Mouse (Mus musculus) urinary bladder, adult 18-20 months (tissue): ENCODE results near the gene Pheta1.

Experiments used
- DNase-seq, 2 experiments: peaks; one replicate each; pipeline ENCODE4 v3.0.0; 2022; ENCODE audit warnings: low spot score in 2 of 2, mixed read lengths in 2 of 2

Pheta1 gene

GRCm38 (mm10) chr5:121889819-121890362 is 41.1 kb downstream of the Pheta1 start:
- no peak for DNase-seq

DNA sequence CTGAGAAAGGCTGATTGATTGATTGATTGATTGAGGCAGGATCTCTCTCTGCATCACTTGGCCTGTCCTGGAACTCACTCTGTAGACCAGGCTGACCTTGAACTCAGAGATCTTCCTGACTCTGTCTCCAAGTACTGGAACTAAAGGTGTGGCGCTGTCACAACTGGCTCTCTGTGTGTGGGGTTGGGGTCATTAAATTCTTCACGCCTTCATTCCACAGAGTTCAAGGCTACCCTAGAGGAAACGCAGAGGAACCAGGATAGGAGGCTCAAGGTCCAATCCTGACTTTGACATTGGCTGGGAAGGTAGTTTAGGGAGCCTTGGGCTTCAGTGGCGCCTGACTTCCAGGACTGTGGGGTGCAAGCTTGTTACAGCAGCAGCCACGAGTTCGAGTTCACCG is 42.1 kb downstream of the Pheta1 start:
- DNase-seq: no peak

GRCm38 (mm10) chr5:121892281-121892680 is 43.5 kb downstream of the Pheta1 start:
- no peak for DNase-seq

DNA sequence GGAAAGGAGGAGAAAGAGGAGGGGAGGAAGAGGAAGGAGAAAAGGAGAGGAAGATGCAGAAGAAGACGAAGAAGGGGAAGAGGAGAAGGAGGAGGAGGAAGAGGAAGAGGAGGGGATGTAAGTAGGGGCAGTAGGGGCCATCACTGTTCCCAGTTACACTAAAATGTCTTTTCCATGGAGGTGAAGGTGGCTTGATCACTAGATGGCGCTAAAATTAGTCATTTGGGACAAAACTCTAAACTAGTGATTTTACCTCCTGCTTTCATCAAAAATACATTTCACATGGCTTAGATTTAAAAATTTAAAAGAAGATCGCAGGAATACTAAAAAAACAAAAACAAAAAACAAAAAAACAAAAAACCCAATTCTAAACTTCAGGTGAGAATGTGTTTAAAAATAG is 44.8 kb downstream of the Pheta1 start:
- no peak for DNase-seq

GRCm38 (mm10) chr5:121894647-121895046 is 45.9 kb downstream of the Pheta1 start:
- no peak for DNase-seq

DNA sequence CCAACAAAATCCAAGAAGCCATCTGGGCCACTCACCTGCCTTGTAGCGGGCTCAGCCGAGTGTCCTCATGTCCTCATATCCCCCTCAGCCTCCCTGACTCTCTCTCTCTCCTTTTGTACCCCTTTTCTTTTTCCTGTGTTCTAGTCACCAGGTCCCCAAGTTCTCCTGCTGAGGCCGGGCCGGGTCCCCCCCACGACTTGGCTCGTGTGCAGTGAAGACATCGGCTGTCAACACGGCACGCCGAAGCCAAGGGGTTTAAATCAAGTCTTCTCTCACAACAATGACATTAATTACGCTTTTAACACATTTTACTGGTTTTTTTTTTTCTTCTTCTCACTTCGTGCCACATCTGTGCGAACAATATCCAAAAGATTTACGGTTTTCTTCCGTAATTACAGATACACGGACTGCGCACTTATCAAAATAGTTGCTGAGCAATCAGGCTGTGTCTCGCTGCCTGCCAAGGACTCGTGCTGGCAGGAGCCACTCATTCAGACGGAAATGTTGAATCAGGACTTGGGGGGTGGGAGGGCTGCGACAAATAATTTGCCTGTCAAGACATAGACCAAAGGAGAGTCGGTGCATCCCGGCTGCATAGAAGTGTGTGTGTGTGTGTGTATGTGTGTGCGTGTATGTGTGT is 46.5 kb downstream of the Pheta1 start:
- DNase-seq: no peak

- no peak for DNase-seq
These were observed 54.3 kb downstream of the Pheta1 start for GRCm38 (mm10) chr5:121902809-121903745.
